Mouse (Mus musculus): ENCODE measurements around the gene Atf3. TPM values are rescaled to one million over a fixed set of nuclear protein-coding genes. Genes with fewer than 3 reads are reported as not detected.

The Atf3 gene
- polyA plus RNA-seq (2015; fragmentation: Nextera tagmentation; extraction: Ambion mirVana) = 1.4 and 2.2 TPM in 2 replicates

- Histone ChIP-seq H3K4me3 (replicated peaks) (no peak within 1 kb of the TSS), H3K27me3 (peaks cover 63% of the 10 kb centered on the region), H3K27ac (replicated peaks) (no peak within 1 kb of the TSS), H3K4me2 (no peak within 1 kb of the TSS), H3K9me3 (replicated peaks) (no peaks in the 10 kb centered on the region), H3K36me3 (replicated peaks) (no peaks in the 10 kb centered on the region), H3K4me1 (replicated peaks) (no peaks in the 10 kb centered on the region), H3K9ac (no peak within 1 kb of the TSS)
- 47% methylated on average over 6 of the region's 6 CpGs for WGBS (ENCODE audit: insufficient replicate concordance)
- no peak for ATAC-seq (ENCODE audit: insufficient read depth)
Measured at GRCm38 (mm10) chr1:191217939-191218338, at the start of gene Atf3. Atf3 (minus strand) TSS chr1:191218039.

GRCm38 (mm10) chr1:191267162-191267561, 49.3 kb upstream of the Atf3 start:
- no peaks in the 10 kb centered on the region for H3K27me3 ChIP-seq
- H3K4me3 ChIP-seq (replicated peaks) = no peak overlapping the region
- 65% methylated on average over 5 of the region's 5 CpGs for WGBS (ENCODE audit: insufficient replicate concordance)
- no peak overlapping the region for H3K9ac ChIP-seq
- H3K27ac ChIP-seq (replicated peaks) = no peak overlapping the region
- no peak for ATAC-seq (ENCODE audit: insufficient read depth)
- H3K4me1 ChIP-seq (replicated peaks) = peaks cover 17% of the 10 kb centered on the region
- H3K4me2 ChIP-seq = no peak overlapping the region
- H3K36me3 ChIP-seq (replicated peaks) = no peaks in the 10 kb centered on the region
- no peaks in the 10 kb centered on the region for H3K9me3 ChIP-seq (replicated peaks)

GRCm38 (mm10) chr1:191263471-191263870, 45.6 kb upstream of the Atf3 start:
- Histone ChIP-seq H3K9me3 (replicated peaks) (no peaks in the 10 kb centered on the region), H3K36me3 (replicated peaks) (no peaks in the 10 kb centered on the region), H3K27me3 (peaks cover 14% of the 10 kb centered on the region), H3K4me1 (replicated peaks) (peaks cover 20% of the 10 kb centered on the region), H3K4me2 (no peak overlapping the region), H3K27ac (replicated peaks) (no peak overlapping the region), H3K4me3 (replicated peaks) (no peak overlapping the region), H3K9ac (no peak overlapping the region)
- no peak for ATAC-seq (ENCODE audit: insufficient read depth)
- WGBS (ENCODE audit: insufficient replicate concordance) = 57% methylated on average over 5 of the region's 5 CpGs

GRCm38 (mm10) chr1:191261861-191262260, 44.0 kb upstream of the Atf3 start:
- Histone ChIP-seq H3K9me3 (replicated peaks) (no peaks in the 10 kb centered on the region), H3K4me1 (replicated peaks) (peaks cover 22% of the 10 kb centered on the region), H3K9ac (no peak overlapping the region), H3K4me3 (replicated peaks) (no peak overlapping the region), H3K36me3 (replicated peaks) (no peaks in the 10 kb centered on the region), H3K27me3 (peaks cover 14% of the 10 kb centered on the region), H3K4me2 (no peak overlapping the region), H3K27ac (replicated peaks) (no peak overlapping the region)
- WGBS (ENCODE audit: insufficient replicate concordance) = 48% methylated on average over 6 of the region's 6 CpGs
- no peak for ATAC-seq (ENCODE audit: insufficient read depth)

- ATAC-seq (ENCODE audit: insufficient read depth) = no peak
- WGBS (ENCODE audit: insufficient replicate concordance) = 25% methylated on average over 5 of the region's 5 CpGs
- H3K9ac ChIP-seq = no peak overlapping the region
- no peak overlapping the region for H3K4me2 ChIP-seq
- H3K9me3 ChIP-seq (replicated peaks) = no peaks in the 10 kb centered on the region
- peaks cover 27% of the 10 kb centered on the region for H3K4me1 ChIP-seq (replicated peaks)
- no peak overlapping the region for H3K4me3 ChIP-seq (replicated peaks)
- no peak overlapping the region for H3K27ac ChIP-seq (replicated peaks)
- no peaks in the 10 kb centered on the region for H3K36me3 ChIP-seq (replicated peaks)
- H3K27me3 ChIP-seq = peaks cover 14% of the 10 kb centered on the region
Measured at GRCm38 (mm10) chr1:191259661-191260060, 41.8 kb upstream of the Atf3 start.

- Histone ChIP-seq H3K9me3 (replicated peaks) (no peaks in the 10 kb centered on the region), H3K27me3 (peaks cover 14% of the 10 kb centered on the region), H3K9ac (no peak overlapping the region), H3K36me3 (replicated peaks) (no peaks in the 10 kb centered on the region), H3K4me2 (no peak overlapping the region), H3K4me1 (replicated peaks) (peaks cover 32% of the 10 kb centered on the region), H3K4me3 (replicated peaks) (no peak overlapping the region), H3K27ac (replicated peaks) (no peak overlapping the region)
- WGBS (ENCODE audit: insufficient replicate concordance) = 9% methylated on average over 7 of the region's 7 CpGs
- no peak for ATAC-seq (ENCODE audit: insufficient read depth)
Measured at GRCm38 (mm10) chr1:191259121-191259520, 41.3 kb upstream of the Atf3 start.

- peaks cover 14% of the 10 kb centered on the region for H3K27me3 ChIP-seq
- H3K9me3 ChIP-seq (replicated peaks) = no peaks in the 10 kb centered on the region
- no peak overlapping the region for H3K4me2 ChIP-seq
- H3K9ac ChIP-seq = no peak overlapping the region
- H3K4me3 ChIP-seq (replicated peaks) = no peak overlapping the region
- no peak for ATAC-seq (ENCODE audit: insufficient read depth)
- WGBS (ENCODE audit: insufficient replicate concordance) = 20% methylated on average over 3 of the region's 3 CpGs
- H3K36me3 ChIP-seq (replicated peaks) = no peaks in the 10 kb centered on the region
- no peak overlapping the region for H3K27ac ChIP-seq (replicated peaks)
- H3K4me1 ChIP-seq (replicated peaks) = peaks cover 30% of the 10 kb centered on the region
Measured at GRCm38 (mm10) chr1:191258521-191258920, 40.7 kb upstream of the Atf3 start.

GRCm38 (mm10) chr1:191257981-191258380, 40.1 kb upstream of the Atf3 start:
- Histone ChIP-seq H3K4me1 (replicated peaks) (peaks cover 30% of the 10 kb centered on the region), H3K27me3 (peaks cover 14% of the 10 kb centered on the region), H3K36me3 (replicated peaks) (no peaks in the 10 kb centered on the region), H3K4me2 (no peak overlapping the region), H3K9me3 (replicated peaks) (no peaks in the 10 kb centered on the region), H3K9ac (no peak overlapping the region), H3K27ac (replicated peaks) (no peak overlapping the region), H3K4me3 (replicated peaks) (no peak overlapping the region)
- 44% methylated on average over 2 of the region's 2 CpGs for WGBS (ENCODE audit: insufficient replicate concordance)
- no peak for ATAC-seq (ENCODE audit: insufficient read depth)

GRCm38 (mm10) chr1:191257351-191257771, 39.5 kb upstream of the Atf3 start:
- H3K4me1 ChIP-seq (replicated peaks) = peaks cover 30% of the 10 kb centered on the region
- H3K9ac ChIP-seq = no peak overlapping the region
- no peak overlapping the region for H3K4me3 ChIP-seq (replicated peaks)
- no peaks in the 10 kb centered on the region for H3K9me3 ChIP-seq (replicated peaks)
- H3K36me3 ChIP-seq (replicated peaks) = no peaks in the 10 kb centered on the region
- no peak for ATAC-seq (ENCODE audit: insufficient read depth)
- H3K4me2 ChIP-seq = no peak overlapping the region
- peaks cover 14% of the 10 kb centered on the region for H3K27me3 ChIP-seq
- no peak overlapping the region for H3K27ac ChIP-seq (replicated peaks)
- 49% methylated on average over 3 of the region's 3 CpGs for WGBS (ENCODE audit: insufficient replicate concordance)

- H3K27me3 ChIP-seq = peaks cover 14% of the 10 kb centered on the region
Measured at GRCm38 (mm10) chr1:191256566-191257350, 38.9 kb upstream of the Atf3 start.

GRCm38 (mm10) chr1:191256134-191256533, 38.3 kb upstream of the Atf3 start:
- H3K4me1 ChIP-seq (replicated peaks) = peaks cover 30% of the 10 kb centered on the region
- no peak for ATAC-seq (ENCODE audit: insufficient read depth)
- 67% methylated on average over 5 of the region's 5 CpGs for WGBS (ENCODE audit: insufficient replicate concordance)
- H3K4me3 ChIP-seq (replicated peaks) = no peak overlapping the region
- H3K4me2 ChIP-seq = no peak overlapping the region
- no peak overlapping the region for H3K27ac ChIP-seq (replicated peaks)
- no peaks in the 10 kb centered on the region for H3K9me3 ChIP-seq (replicated peaks)
- no peak overlapping the region for H3K9ac ChIP-seq
- peaks cover 14% of the 10 kb centered on the region for H3K27me3 ChIP-seq
- H3K36me3 ChIP-seq (replicated peaks) = no peaks in the 10 kb centered on the region

More at GRCm38 (mm10) chr1:191256566-191257350, 38.9 kb upstream of the Atf3 start:
- no peaks in the 10 kb centered on the region for H3K9me3 ChIP-seq (replicated peaks)
- 40% methylated on average over 11 of the region's 11 CpGs for WGBS (ENCODE audit: insufficient replicate concordance)
- H3K4me2 ChIP-seq = no peak overlapping the region
- H3K36me3 ChIP-seq (replicated peaks) = no peaks in the 10 kb centered on the region
- no peak overlapping the region for H3K27ac ChIP-seq (replicated peaks)
- no peak overlapping the region for H3K4me3 ChIP-seq (replicated peaks)
- ATAC-seq (ENCODE audit: insufficient read depth) = peak; percentile 56; the same call in 1 of the 2 replicates
- no peak overlapping the region for H3K9ac ChIP-seq
- H3K4me1 ChIP-seq (replicated peaks) = peaks cover 30% of the 10 kb centered on the region
